Mouse (Mus musculus): ENCODE data around the gene Vmn2r118. TPM values are rescaled to one million over a fixed set of nuclear protein-coding genes. Genes with fewer than 3 reads are reported as not detected.

Vmn2r118 gene
- polyA plus RNA-seq (2017; shearing (Covaris generic)): not detected

DNA sequence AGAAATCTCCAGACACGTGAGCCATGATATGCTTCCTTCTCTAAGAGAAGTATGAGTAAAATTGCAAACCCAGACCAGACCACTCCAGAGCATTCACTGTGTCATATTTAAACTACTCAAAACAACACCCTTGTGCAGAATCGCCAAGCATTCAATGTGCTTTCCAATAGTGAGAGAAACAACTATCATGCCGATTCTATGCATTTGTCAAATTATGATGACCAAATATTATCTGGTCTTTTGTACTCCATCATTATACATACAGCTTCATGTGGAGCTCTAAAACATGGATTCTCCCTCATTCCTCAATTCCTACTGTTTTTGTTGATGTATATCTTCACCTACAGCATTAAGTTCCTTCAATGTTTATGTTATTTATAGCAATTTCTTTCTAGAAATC is at the start of gene Vmn2r118:
Gene Vmn2r118, minus strand, starts transcription at position 101 of the 400 bp plus-strand sequence.

Other genes with a start within 250 kb of the Vmn2r118 start
- gene St6gal2, start 179.8 kb downstream of the Vmn2r118 start, polyA plus RNA-seq (2017; shearing (Covaris generic)): not detected
- 24.7 TPM for gene Pot1b, start 87.4 kb upstream of the Vmn2r118 start, polyA plus RNA-seq (2017; shearing (Covaris generic))
- gene Adgre4, start 124.8 kb upstream of the Vmn2r118 start, polyA plus RNA-seq (2017; shearing (Covaris generic)): 1.1 TPM